ENCODE assay signal across 43 mouse cellular contexts in genomic region chr3:124597789-124598188, GRCm38 (mm10). TPM values are rescaled to one million over a fixed set of nuclear protein-coding genes. Genes with fewer than 3 reads are reported as not detected.
"Had no signal": no experiment of that assay in that cellular context is flagged by ENCODE, and none has a peak within 500 bp of the region (broad histone marks: within the 10 kb centered on the region; RNA-seq: fewer than 3 reads in every experiment).

No protein-coding gene starts in this region.

- H3K36me3 ChIP-seq: heart, embryonic 13.5 days; heart, embryonic 15.5 days; hindbrain, embryonic 13.5 days; hindbrain, embryonic 15.5 days; kidney, embryonic 15.5 days; limb, embryonic 13.5 days; limb, embryonic 15.5 days; liver, embryonic 12.5 days had no signal

- H3K27ac ChIP-seq: gastrocnemius, adult 2 months; heart, embryonic 13.5 days; heart, embryonic 15.5 days; hindbrain, embryonic 13.5 days; hindbrain, embryonic 15.5 days; hindbrain, postnatal 0 days; kidney, embryonic 15.5 days; kidney, postnatal 0 days; limb, embryonic 13.5 days; limb, embryonic 15.5 days; liver, embryonic 12.5 days; liver, embryonic 14.5 days had no signal

- H3K4me2 ChIP-seq: heart, embryonic 11.5 days; heart, embryonic 13.5 days; heart, embryonic 15.5 days; hindbrain, embryonic 13.5 days; hindbrain, embryonic 15.5 days; kidney, embryonic 15.5 days; limb, embryonic 13.5 days; limb, embryonic 15.5 days; liver, embryonic 12.5 days had no signal

- H3K9me3 ChIP-seq: heart, embryonic 13.5 days; heart, embryonic 15.5 days; hindbrain, embryonic 13.5 days; hindbrain, embryonic 15.5 days; kidney, embryonic 15.5 days; limb, embryonic 13.5 days; limb, embryonic 15.5 days; liver, embryonic 12.5 days had no signal

- H3K4me1 ChIP-seq: heart, embryonic 15.5 days; hindbrain, embryonic 13.5 days; hindbrain, embryonic 15.5 days; kidney, embryonic 15.5 days; limb, embryonic 13.5 days; limb, embryonic 15.5 days; liver, embryonic 12.5 days had no signal

- H3K27me3 ChIP-seq: heart, embryonic 13.5 days; heart, embryonic 15.5 days; hindbrain, embryonic 13.5 days; hindbrain, embryonic 15.5 days; kidney, embryonic 15.5 days; limb, embryonic 13.5 days; limb, embryonic 15.5 days; liver, embryonic 12.5 days had no signal

- DNase-seq: gastrocnemius, adult 2 months; gastrocnemius, postnatal 10 days; gastrocnemius, postnatal 25 days; heart, adult 18-20 months; heart, postnatal 14 days; heart, postnatal 36 days; kidney, adult 11 months; kidney, adult 2 months; kidney, adult 9 months; kidney, postnatal 14 days; kidney, postnatal 36 days; layer of hippocampus, adult 9-11 months; layer of hippocampus, postnatal 36 days; left cerebral cortex, postnatal 4 days had no signal

- H3K4me3 ChIP-seq: gastrocnemius, adult 2 months; heart, embryonic 13.5 days; heart, embryonic 15.5 days; hindbrain, embryonic 13.5 days; hindbrain, embryonic 15.5 days; kidney, embryonic 15.5 days; limb, embryonic 13.5 days; limb, embryonic 15.5 days; liver, embryonic 12.5 days had no signal

- ATAC-seq: hindbrain, postnatal 0 days; intestine, embryonic 16.5 days; liver, embryonic 12.5 days had no signal

- H3K9ac ChIP-seq: heart, embryonic 13.5 days; heart, embryonic 15.5 days; hindbrain, embryonic 13.5 days; hindbrain, embryonic 15.5 days; kidney, embryonic 15.5 days; limb, embryonic 13.5 days; limb, embryonic 15.5 days; liver, embryonic 12.5 days; liver, embryonic 14.5 days had no signal

RNA-seq across cellular contexts. Expression of gene 1700003H04Rik, which starts 16.9 kb away (rescaled TPM):
- total RNA-seq: gastrocnemius, adult 2 months; gastrocnemius, postnatal 10 days; gastrocnemius, postnatal 25 days; gastrocnemius, postnatal 4 days; granulocyte monocyte progenitor cell, adult 5-6 weeks; heart, adult 18-20 months; heart, postnatal 14 days; heart, postnatal 36 days; hematopoietic stem cell, adult 5-6 weeks; hindbrain, postnatal 0 days; layer of hippocampus, adult 18-20 months; layer of hippocampus, adult 8-10 months; layer of hippocampus, postnatal 14 days; layer of hippocampus, postnatal 36 days; left cerebral cortex, adult 18-20 months; left cerebral cortex, adult 8-10 months; left cerebral cortex, postnatal 10 days; left cerebral cortex, postnatal 25 days; left cerebral cortex, postnatal 4 days; liver, adult 2 months had no signal
- polyA plus RNA-seq: heart, embryonic 11.5 days; heart, embryonic 13.5 days; heart, embryonic 15.5 days; heart, postnatal 0 days; hindbrain, embryonic 11.5 days; hindbrain, embryonic 13.5 days; hindbrain, embryonic 15.5 days; hindbrain, postnatal 0 days; intestine, embryonic 14.5 days; intestine, embryonic 16.5 days; kidney, adult 2 months; kidney, embryonic 15.5 days; kidney, postnatal 0 days; large intestine, adult 2 months; limb, embryonic 11.5 days; limb, embryonic 13.5 days; limb, embryonic 15.5 days; liver, adult 2 months; liver, embryonic 12.5 days; liver, embryonic 14.5 days had no signal
